Mouse (Mus musculus) heart, embryonic 11.5 days (tissue): ENCODE measurements around the gene Rnf185. TPM values are rescaled to one million over a fixed set of nuclear protein-coding genes. Genes with fewer than 3 reads are reported as not detected.

ENCODE experiments used
- ATAC-seq: fragments of 200-750 bp; cut with Nextera tagmentation; replicated peaks from 2 replicates; pipeline ENCODE4 v1.8.0; 2017; ENCODE audit warnings: moderate library complexity; ENCODE audit not compliant: insufficient number of reproducible peaks, low FRiP score, low TSS enrichment
- H3K27ac ChIP-seq: fragments of 300-500 bp; sonication (generic); 2 replicates; pipeline ENCODE4 v1.5.1; 2014; ENCODE audit warnings: mild to moderate bottlenecking, low read depth, low read length
- H3K27me3 ChIP-seq: fragments of 300-500 bp; sonication (generic); 2 replicates; pipeline ENCODE4 v1.6.1; 2014; ENCODE audit warnings: mild to moderate bottlenecking, low read length, mixed read lengths; ENCODE audit not compliant: control insufficient read depth, insufficient read depth
- H3K36me3 ChIP-seq: fragments of 300-500 bp; sonication (generic); 2 replicates; pipeline ENCODE4 v1.6.1; 2014; ENCODE audit warnings: mild to moderate bottlenecking, low read length, moderate library complexity, mixed read lengths; ENCODE audit not compliant: control insufficient read depth, insufficient read depth
- H3K4me1 ChIP-seq: fragments of 300-500 bp; sonication (generic); 2 replicates; pipeline ENCODE4 v1.6.1; 2014; ENCODE audit warnings: low read length; ENCODE audit not compliant: control insufficient read depth, insufficient read depth
- H3K4me2 ChIP-seq: fragments of 300-500 bp; sonication (generic); 2 replicates; pipeline ENCODE4 v1.6.1; 2014; ENCODE audit warnings: mild to moderate bottlenecking, moderate library complexity
- H3K4me3 ChIP-seq: fragments of 300-500 bp; sonication (generic); 2 replicates; pipeline ENCODE4 v1.5.1; 2014; ENCODE audit warnings: low read depth, low read length
- H3K9ac ChIP-seq: fragments of 300-500 bp; sonication (generic); 2 replicates; pipeline ENCODE4 v1.6.1; 2014; ENCODE audit warnings: mild to moderate bottlenecking, low read depth, low read length, moderate library complexity
- H3K9me3 ChIP-seq: fragments of 300-500 bp; sonication (generic); replicated peaks from 2 replicates; pipeline ENCODE4 v1.6.1; 2016; ENCODE audit warnings: low read length; ENCODE audit not compliant: control insufficient read depth
- WGBS: fragments of 180-500 bp; shearing (Covaris S2); extraction: QIAGEN DNeasy Blood & Tissue Kit; methylation state at CpG from one replicate; pipeline ENCODE4 v1.1.7; 2014; ENCODE audit not compliant: insufficient replicate concordance; 5-methylcytosine and 5-hydroxymethylcytosine counted together
- polyA plus RNA-seq: library from polyadenylated mRNA; unstranded; fragments of >200 nt; fragmentation: Nextera tagmentation; extraction: Ambion mirVana; gene quantifications from 2 replicates; pipeline ENCODE4 v1.2.1, GENCODE M21; 2014

The Rnf185 gene
- polyA plus RNA-seq, 1 experiment from 2014 or later, result 27.5 TPM

GRCm38 (mm10) chr11:3371599-3372295 is 80.4 kb downstream of the Rnf185 start:
- no peaks in the 10 kb centered on the region for H3K27me3 ChIP-seq
- no peaks in the 10 kb centered on the region; the same call in 1 of the 2 replicates for H3K36me3 ChIP-seq
- H3K9ac ChIP-seq, result peak overlapping the region; percentile 73
- H3K4me1 ChIP-seq, result peaks cover 56% of the 10 kb centered on the region
- peak overlapping the region; percentile 89 for H3K4me2 ChIP-seq
- no peak for ATAC-seq
- H3K9me3 ChIP-seq, result no peaks in the 10 kb centered on the region
- WGBS, result 20% methylated on average over 7 of the region's 7 CpGs
- H3K4me3 ChIP-seq, result peak overlapping the region; percentile 59
- peak overlapping the region; percentile 81 for H3K27ac ChIP-seq

GRCm38 (mm10) chr11:3370928-3371598 is 81.1 kb downstream of the Rnf185 start:
- Histone ChIP-seq H3K4me2 (peak overlapping the region; percentile 89), H3K27me3 (no peaks in the 10 kb centered on the region), H3K36me3 (no peaks in the 10 kb centered on the region; the same call in 1 of the 2 replicates), H3K9me3 (no peaks in the 10 kb centered on the region), H3K4me1 (peaks cover 53% of the 10 kb centered on the region), H3K4me3 (peak overlapping the region; percentile 59), H3K27ac (peak overlapping the region; percentile 81), H3K9ac (peak overlapping the region; percentile 78)
- peak; percentile 83 for ATAC-seq
- WGBS, result 3% methylated on average over 27 of the region's 27 CpGs

GRCm38 (mm10) chr11:3370162-3370561 is 82.0 kb downstream of the Rnf185 start:
- Histone ChIP-seq H3K4me3 (peak overlapping the region; percentile 59), H3K9ac (peak overlapping the region; percentile 78), H3K27me3 (no peaks in the 10 kb centered on the region), H3K27ac (no peak overlapping the region), H3K4me2 (peak overlapping the region; percentile 89), H3K4me1 (peaks cover 45% of the 10 kb centered on the region), H3K9me3 (no peaks in the 10 kb centered on the region), H3K36me3 (no peaks in the 10 kb centered on the region)
- WGBS, result 60% methylated on average over 2 of the region's 2 CpGs
- ATAC-seq, result no peak

GRCm38 (mm10) chr11:3369449-3369848 is 82.7 kb downstream of the Rnf185 start:
- H3K36me3 ChIP-seq, result no peaks in the 10 kb centered on the region
- ATAC-seq, result no peak
- H3K27me3 ChIP-seq, result no peaks in the 10 kb centered on the region
- peaks cover 41% of the 10 kb centered on the region for H3K4me1 ChIP-seq
- 0 out of 2 replicates have a peak overlapping the region, but pooled peaks have one; percentile 59 for H3K4me3 ChIP-seq
- 73% methylated on average over 5 of the region's 5 CpGs for WGBS
- H3K4me2 ChIP-seq, result peak overlapping the region; percentile 89
- peak overlapping the region; percentile 28; the same call in 1 of the 2 replicates for H3K9ac ChIP-seq
- H3K27ac ChIP-seq, result peak overlapping the region; percentile 66; the same call in 1 of the 2 replicates
- H3K9me3 ChIP-seq, result no peaks in the 10 kb centered on the region

GRCm38 (mm10) chr11:3368983-3369382 is 83.2 kb downstream of the Rnf185 start:
- H3K4me2 ChIP-seq, result peak overlapping the region; percentile 89
- H3K9ac ChIP-seq, result peak overlapping the region; percentile 28; the same call in 1 of the 2 replicates
- no peaks in the 10 kb centered on the region for H3K36me3 ChIP-seq
- no peaks in the 10 kb centered on the region for H3K9me3 ChIP-seq
- H3K27me3 ChIP-seq, result no peaks in the 10 kb centered on the region
- no peak for ATAC-seq
- peaks cover 38% of the 10 kb centered on the region for H3K4me1 ChIP-seq
- H3K4me3 ChIP-seq, result no peak overlapping the region
- 38% methylated on average over 7 of the region's 7 CpGs for WGBS
- peak overlapping the region; percentile 66; the same call in 1 of the 2 replicates for H3K27ac ChIP-seq

GRCm38 (mm10) chr11:3366411-3366810 is 85.8 kb downstream of the Rnf185 start:
- peaks cover 6% of the 10 kb centered on the region for H3K36me3 ChIP-seq
- no peak overlapping the region for H3K27ac ChIP-seq
- no peak for ATAC-seq
- H3K27me3 ChIP-seq, result no peaks in the 10 kb centered on the region
- H3K9me3 ChIP-seq, result no peaks in the 10 kb centered on the region
- H3K9ac ChIP-seq, result no peak overlapping the region
- H3K4me2 ChIP-seq, result no peak overlapping the region
- peaks cover 24% of the 10 kb centered on the region for H3K4me1 ChIP-seq
- no peak overlapping the region for H3K4me3 ChIP-seq
- 85% methylated on average over 7 of the region's 7 CpGs for WGBS

Other genes starting within 250 kb of the Rnf185 start
- gene Eif4enif1, start 250.0 kb downstream of the Rnf185 start, polyA plus RNA-seq, result 43.2 and 44.9 TPM in 2 replicates
- 182 and 194 TPM in 2 replicates for gene Drg1, start 185.9 kb downstream of the Rnf185 start, polyA plus RNA-seq
- 26.6 and 28.6 TPM in 2 replicates for gene Patz1, start 163.5 kb downstream of the Rnf185 start, polyA plus RNA-seq
- gene Pik3ip1, start 122.0 kb downstream of the Rnf185 start, polyA plus RNA-seq, result 12.2 and 14.2 TPM in 2 replicates
- 61.8 and 72.3 TPM in 2 replicates for gene Limk2, start 43.2 kb downstream of the Rnf185 start, polyA plus RNA-seq
- 0.26 and 0.39 TPM in 2 replicates for gene Pla2g3, start 35.9 kb upstream of the Rnf185 start, polyA plus RNA-seq
- 6.5 and 7.0 TPM in 2 replicates for gene Inpp5j, start 52.5 kb upstream of the Rnf185 start, polyA plus RNA-seq
- 122 and 127 TPM in 2 replicates for gene Selenom, start 62.3 kb upstream of the Rnf185 start, polyA plus RNA-seq
- 66.9 and 72.9 TPM in 2 replicates for gene Smtn, start 88.2 kb upstream of the Rnf185 start, polyA plus RNA-seq
- gene Morc2a, start 196.8 kb upstream of the Rnf185 start, polyA plus RNA-seq, result 19.6 and 22.2 TPM in 2 replicates